Mouse (Mus musculus) embryonic fibroblast, embryonic 13.5 days (primary cell): Measurements from ENCODE around the gene Spata31d1d.

ENCODE experiments used
- CTCF ChIP-seq: IDR thresholded peaks from 2 replicates; pipeline ENCODE4 v1.5.1; 2011; ENCODE audit warnings: mild to moderate bottlenecking, control low read depth, low read length, moderate library complexity, borderline replicate concordance; ENCODE audit not compliant: insufficient read depth
- POLR2A ChIP-seq: IDR thresholded peaks from 2 replicates; pipeline ENCODE4 v1.6.1; 2011; ENCODE audit warnings: low read depth, mild to moderate bottlenecking, control low read depth, low read length, moderate library complexity

GRCm38 (mm10) chr13:59691478-59691877 is 40.1 kb downstream of the Spata31d1d start:
- TF ChIP-seq CTCF (no peak), POLR2A (no peak)
